Mouse (Mus musculus) spleen, adult 2 months (tissue): ENCODE data around the gene Kcnq5.

Experiments used
- CTCF ChIP-seq: fragments of 200-500 bp; IDR thresholded peaks from 2 replicates; pipeline ENCODE4 v1.5.1; 2011; ENCODE audit warnings: mild to moderate bottlenecking, inconsistent platforms; ENCODE audit not compliant: insufficient read depth, insufficient read length, insufficient replicate concordance; ENCODE audit errors: extremely low read depth
- POLR2A ChIP-seq: fragments of 200-500 bp; IDR thresholded peaks from 2 replicates; pipeline ENCODE4 v1.6.1; 2011; ENCODE audit warnings: low read depth, low read length, inconsistent platforms

DNA sequence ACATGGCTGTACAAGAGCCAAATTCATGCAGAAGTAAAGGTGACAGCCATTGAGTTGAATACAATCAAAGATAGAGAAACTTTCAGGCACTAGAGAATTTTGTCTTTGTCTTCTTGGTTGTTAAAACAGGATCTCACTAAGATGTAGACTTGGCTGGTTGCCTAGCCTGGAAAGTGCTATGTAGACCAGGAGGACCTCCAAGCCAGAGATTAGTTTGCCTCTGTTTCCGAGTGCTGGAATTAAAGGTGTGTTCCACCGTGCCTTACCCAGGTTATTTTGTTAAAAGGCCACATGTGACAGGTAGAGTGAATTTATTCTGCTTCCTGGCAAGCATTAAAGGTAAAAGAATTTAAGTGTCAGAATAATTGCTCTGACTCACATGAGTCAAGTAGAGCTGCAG lies 271.3 kb downstream of the Kcnq5 start:
- TF ChIP-seq CTCF, result no peak
- no peak for TF ChIP-seq POLR2A
